Mouse (Mus musculus): ENCODE measurements around the gene Frmd4b.

DNA sequence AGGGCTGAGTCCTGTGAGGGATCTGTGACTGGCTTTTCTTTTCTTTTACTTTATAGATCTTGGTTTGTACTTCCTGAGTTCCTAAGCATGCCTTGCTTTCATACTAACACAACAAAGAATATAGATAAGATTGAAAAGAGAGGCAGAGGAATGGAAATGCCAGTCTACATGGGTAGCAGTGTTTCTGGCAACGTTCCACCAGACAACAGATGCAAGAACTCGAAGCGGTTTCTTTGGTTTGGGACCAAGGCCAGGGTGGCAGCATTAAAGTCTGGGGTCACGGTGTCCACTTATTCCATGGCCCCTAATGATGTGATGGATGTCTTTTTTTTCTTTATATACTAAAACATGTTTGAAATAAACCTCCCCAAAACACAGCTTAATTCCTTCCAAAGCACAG is 63.9 kb downstream of the Frmd4b start:
- no peak for TF ChIP-seq CTCF (IDR thresholded peaks at IDR 0.05; ENCODE audit: low read depth, low read length)
- no peak for TF ChIP-seq GATA1 (IDR thresholded peaks at IDR 0.05; ENCODE audit: borderline replicate concordance, low read length)
- no peak for TF ChIP-seq GATA2 (IDR thresholded peaks at IDR 0.05; ENCODE audit: borderline replicate concordance, low read depth, low read length)
- TF ChIP-seq TAL1 (conservative IDR thresholded peaks at IDR 0.05; ENCODE audit: low read depth, low read length): no peak
